Mouse (Mus musculus): ENCODE measurements at regions not wholly inside any gene's neighbourhood (a gene's known extent, or its start where the extent isn't known, plus 50 kb on each side); places are given as distances from the start of the nearest gene placed in this dataset.
A peak's percentile ranks its signal among the peaks of the same experiment; 100 is the strongest.

DNA sequence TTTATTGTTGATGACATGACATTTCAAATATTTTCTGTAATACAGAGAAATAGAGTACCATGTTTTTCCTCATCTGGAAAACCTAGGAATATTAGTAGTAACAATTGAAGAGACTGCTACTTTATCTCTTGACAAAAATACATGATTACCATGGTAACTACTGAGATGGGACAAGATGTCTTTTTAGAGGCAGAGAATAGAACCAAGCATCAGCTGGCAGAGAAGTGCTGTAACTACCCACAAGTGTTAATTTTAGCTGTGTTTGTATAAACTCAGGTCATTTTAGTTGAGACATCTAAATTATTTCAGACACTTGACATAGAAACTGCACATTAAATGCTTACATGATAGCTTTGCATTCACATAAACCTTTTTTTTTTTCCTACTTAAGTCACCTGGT is 166.1 kb upstream of the Cttnbp2 start:
- Histone ChIP-seq H3K27me3 (ENCODE audit: control insufficient read depth, insufficient read depth, low read length) (no peaks in the 10 kb centered on the region), H3K4me1 (ENCODE audit: control insufficient read depth in 2 of 2, insufficient read depth in 2 of 2, low read length in 2 of 2) (no peaks in the 10 kb centered on the region), H3K4me3 (ENCODE audit: control insufficient read depth in 1 of 2, insufficient read depth in 1 of 2, low read depth in 1 of 2, low read length in 2 of 2) (no peak overlapping the region), H3K4me2 (ENCODE audit: low read length) (no peak overlapping the region), H3K36me3 (ENCODE audit: control insufficient read depth, insufficient read depth, low read length) (no peaks in the 10 kb centered on the region), H3K27ac (replicated peaks in 1 of 2; ENCODE audit: control insufficient read depth in 1 of 2, insufficient read depth in 1 of 2, low read depth in 2 of 2, low read length in 2 of 2) (no peak overlapping the region), H3K9me3 (ENCODE audit: control insufficient read depth, low read length) (no peaks in the 10 kb centered on the region), H3K9ac (ENCODE audit: low read length) (no peak overlapping the region)
- ATAC-seq (ENCODE audit: insufficient number of reproducible peaks, insufficient read depth, low FRiP score, low read depth), result no peak

DNA sequence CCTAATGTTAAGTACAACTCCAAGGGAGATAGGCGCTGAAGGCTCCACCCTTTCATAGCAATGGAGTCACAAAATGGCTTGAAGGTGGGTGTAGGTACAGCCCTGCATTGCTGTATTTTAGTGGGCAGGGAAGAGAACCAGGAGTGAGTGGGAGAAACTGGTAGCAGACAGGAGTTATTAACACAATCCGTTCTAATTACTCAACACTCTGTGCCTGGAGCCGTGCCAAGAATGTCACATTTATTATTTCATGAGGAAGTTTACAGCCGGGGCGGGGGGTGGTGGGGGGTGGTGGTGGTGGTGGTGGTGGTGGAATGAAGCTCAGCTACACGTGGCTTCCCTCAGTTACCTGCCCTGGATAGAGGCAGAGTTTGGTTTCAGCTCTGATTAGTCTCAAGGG is 166.3 kb upstream of the Lsm8 start:
- ATAC-seq (ENCODE audit: insufficient number of reproducible peaks, insufficient read depth, low FRiP score, low read depth), result no peak
- Histone ChIP-seq H3K27ac (replicated peaks in 1 of 2; ENCODE audit: control insufficient read depth in 1 of 2, insufficient read depth in 1 of 2, low read depth in 2 of 2, low read length in 2 of 2) (no peak overlapping the region), H3K36me3 (ENCODE audit: control insufficient read depth, insufficient read depth, low read length) (no peaks in the 10 kb centered on the region), H3K4me2 (ENCODE audit: low read length) (no peak overlapping the region), H3K9ac (ENCODE audit: low read length) (no peak overlapping the region), H3K4me3 (ENCODE audit: control insufficient read depth in 1 of 2, insufficient read depth in 1 of 2, low read depth in 1 of 2, low read length in 2 of 2) (no peak overlapping the region), H3K27me3 (ENCODE audit: control insufficient read depth, insufficient read depth, low read length) (no peaks in the 10 kb centered on the region), H3K4me1 (ENCODE audit: control insufficient read depth in 2 of 2, insufficient read depth in 2 of 2, low read length in 2 of 2) (no peaks in the 10 kb centered on the region), H3K9me3 (ENCODE audit: control insufficient read depth, low read length) (no peaks in the 10 kb centered on the region)
- 42% methylated on average over 6 of the region's 6 CpGs for WGBS

DNA sequence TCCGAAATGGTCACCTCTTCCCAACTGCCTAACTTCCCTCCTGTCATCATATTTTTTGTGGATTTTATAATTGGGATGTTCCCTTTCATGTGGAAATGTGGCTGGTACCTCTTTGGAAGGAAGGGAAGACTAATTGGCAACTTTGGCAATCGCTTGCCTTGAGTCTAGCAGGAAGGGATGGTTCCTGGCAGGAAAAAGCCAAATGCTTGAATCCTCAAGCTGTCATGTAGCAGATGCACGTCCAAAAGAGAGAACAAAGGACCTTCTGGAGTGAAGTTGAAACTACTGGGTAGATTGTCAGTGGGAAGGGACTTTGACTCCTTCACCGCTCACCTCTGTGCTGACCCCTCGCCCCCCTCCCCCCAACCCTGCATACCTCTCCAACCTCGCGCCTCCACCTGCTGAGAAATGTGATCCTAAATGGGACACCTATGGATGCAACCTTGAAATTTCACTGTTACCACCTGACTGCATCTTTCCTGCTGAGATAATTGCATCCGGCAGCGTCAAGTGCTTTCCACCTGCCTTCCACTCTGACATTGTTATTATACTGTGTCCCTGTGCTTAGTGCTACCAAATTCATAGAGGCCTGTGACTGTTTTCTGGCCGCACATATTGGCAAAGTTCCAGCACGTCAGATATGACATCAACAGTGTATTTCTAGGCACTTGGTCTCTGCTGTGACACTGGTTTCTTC is 159.6 kb upstream of the Lsm8 start:
- Histone ChIP-seq H3K27ac (replicated peaks in 1 of 2; ENCODE audit: control insufficient read depth in 1 of 2, insufficient read depth in 1 of 2, low read depth in 2 of 2, low read length in 2 of 2) (no peak overlapping the region), H3K4me2 (ENCODE audit: low read length) (peak overlapping the region; percentile 9; the same call in 1 of the 2 replicates), H3K9me3 (ENCODE audit: control insufficient read depth, low read length) (no peaks in the 10 kb centered on the region), H3K27me3 (ENCODE audit: control insufficient read depth, insufficient read depth, low read length) (no peaks in the 10 kb centered on the region), H3K9ac (ENCODE audit: low read length) (no peak overlapping the region), H3K4me3 (ENCODE audit: control insufficient read depth in 1 of 2, insufficient read depth in 1 of 2, low read depth in 1 of 2, low read length in 2 of 2) (no peak overlapping the region), H3K36me3 (ENCODE audit: control insufficient read depth, insufficient read depth, low read length) (no peaks in the 10 kb centered on the region), H3K4me1 (ENCODE audit: control insufficient read depth in 2 of 2, insufficient read depth in 2 of 2, low read length in 2 of 2) (peaks cover 0 to 3% of the 10 kb centered on the region in 2 experiments; a peak in 3 of 4 replicates)
- WGBS, result 36% methylated on average over 11 of the region's 11 CpGs
- ATAC-seq (ENCODE audit: insufficient number of reproducible peaks, insufficient read depth, low FRiP score, low read depth), result peak; percentile 50; the same call in 1 of the 2 replicates

DNA sequence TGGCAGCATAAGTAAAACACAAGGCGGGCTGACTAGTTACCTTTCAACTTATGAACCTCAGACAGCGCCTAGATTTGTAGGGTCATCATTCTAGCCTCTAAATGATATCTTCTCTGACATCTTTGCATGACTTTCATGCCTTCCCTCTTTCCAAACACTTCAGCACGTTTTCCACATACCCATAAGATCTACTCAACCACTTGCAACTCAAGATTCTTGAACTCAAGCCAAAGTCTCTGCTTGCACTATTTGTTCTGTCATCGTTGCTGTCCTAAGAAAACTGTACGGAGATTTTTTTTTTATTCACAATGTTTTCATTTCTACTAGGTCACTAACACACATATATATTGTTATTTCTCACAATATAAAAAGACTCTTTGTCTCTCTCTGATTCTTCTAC is 150.8 kb upstream of the Lsm8 start:
- H3K27me3 ChIP-seq (ENCODE audit: control insufficient read depth, insufficient read depth, low read length), result no peaks in the 10 kb centered on the region
- 37% methylated on average over 5 of the region's 5 CpGs for WGBS
- no peak overlapping the region for H3K27ac ChIP-seq (replicated peaks in 1 of 2; ENCODE audit: control insufficient read depth in 1 of 2, insufficient read depth in 1 of 2, low read depth in 2 of 2, low read length in 2 of 2)
- no peak for ATAC-seq (ENCODE audit: insufficient number of reproducible peaks, insufficient read depth, low FRiP score, low read depth)
- no peak overlapping the region for H3K4me3 ChIP-seq (ENCODE audit: control insufficient read depth in 1 of 2, insufficient read depth in 1 of 2, low read depth in 1 of 2, low read length in 2 of 2)
- no peaks in the 10 kb centered on the region for H3K36me3 ChIP-seq (ENCODE audit: control insufficient read depth, insufficient read depth, low read length)
- no peak overlapping the region for H3K4me2 ChIP-seq (ENCODE audit: low read length)
- H3K4me1 ChIP-seq (ENCODE audit: control insufficient read depth in 2 of 2, insufficient read depth in 2 of 2, low read length in 2 of 2), result peaks cover 0 to 2% of the 10 kb centered on the region in 2 experiments; a peak in 1 of 4 replicates
- no peak overlapping the region for H3K9ac ChIP-seq (ENCODE audit: low read length)
- no peaks in the 10 kb centered on the region for H3K9me3 ChIP-seq (ENCODE audit: control insufficient read depth, low read length)

DNA sequence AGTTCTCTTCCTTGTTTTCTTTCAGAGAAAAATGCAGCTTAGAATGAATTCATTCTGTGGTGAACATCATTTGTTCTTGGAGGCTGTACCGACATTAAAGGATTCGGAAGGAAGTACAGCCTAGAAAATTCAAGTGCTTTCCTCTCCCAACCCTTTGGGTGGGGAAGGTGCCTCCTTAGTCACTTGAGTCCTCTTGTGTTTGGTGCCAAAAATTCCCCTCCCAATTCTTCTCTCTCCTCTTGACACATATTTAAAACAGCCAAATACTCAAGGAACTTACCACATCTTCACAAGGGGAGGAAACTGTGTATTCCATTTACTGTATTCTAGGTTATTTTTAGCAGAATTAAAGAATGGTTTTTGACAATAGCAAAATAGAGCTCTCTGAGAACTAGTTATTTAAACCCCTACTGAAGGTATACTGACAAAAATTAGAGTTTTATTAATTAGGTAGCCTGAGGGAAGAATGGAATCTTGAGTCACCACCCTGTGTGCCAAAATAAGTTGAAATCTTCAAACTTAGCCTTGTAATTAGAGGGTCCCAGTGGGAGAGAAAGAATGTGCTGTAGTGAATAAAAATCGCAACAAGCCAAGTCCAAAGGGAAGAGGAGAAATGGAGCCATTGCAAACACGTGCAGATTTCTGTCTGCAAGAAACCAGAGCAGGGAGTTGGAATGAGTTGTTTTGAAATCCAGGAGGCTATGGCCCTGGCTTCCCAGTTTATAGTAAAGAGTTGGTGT is 149.2 kb upstream of the Lsm8 start:
- no peaks in the 10 kb centered on the region for H3K36me3 ChIP-seq (ENCODE audit: control insufficient read depth, insufficient read depth, low read length)
- no peak overlapping the region for H3K9ac ChIP-seq (ENCODE audit: low read length)
- H3K9me3 ChIP-seq (ENCODE audit: control insufficient read depth, low read length), result no peaks in the 10 kb centered on the region
- ATAC-seq (ENCODE audit: insufficient number of reproducible peaks, insufficient read depth, low FRiP score, low read depth), result no peak
- no peak overlapping the region for H3K4me3 ChIP-seq (ENCODE audit: control insufficient read depth in 1 of 2, insufficient read depth in 1 of 2, low read depth in 1 of 2, low read length in 2 of 2)
- H3K27me3 ChIP-seq (ENCODE audit: control insufficient read depth, insufficient read depth, low read length), result no peaks in the 10 kb centered on the region
- H3K4me2 ChIP-seq (ENCODE audit: low read length), result no peak overlapping the region
- WGBS, result 57% methylated on average over 4 of the region's 4 CpGs
- no peak overlapping the region for H3K27ac ChIP-seq (replicated peaks in 1 of 2; ENCODE audit: control insufficient read depth in 1 of 2, insufficient read depth in 1 of 2, low read depth in 2 of 2, low read length in 2 of 2)
- peaks cover 0 to 2% of the 10 kb centered on the region in 2 experiments; a peak in 1 of 4 replicates for H3K4me1 ChIP-seq (ENCODE audit: control insufficient read depth in 2 of 2, insufficient read depth in 2 of 2, low read length in 2 of 2)

DNA sequence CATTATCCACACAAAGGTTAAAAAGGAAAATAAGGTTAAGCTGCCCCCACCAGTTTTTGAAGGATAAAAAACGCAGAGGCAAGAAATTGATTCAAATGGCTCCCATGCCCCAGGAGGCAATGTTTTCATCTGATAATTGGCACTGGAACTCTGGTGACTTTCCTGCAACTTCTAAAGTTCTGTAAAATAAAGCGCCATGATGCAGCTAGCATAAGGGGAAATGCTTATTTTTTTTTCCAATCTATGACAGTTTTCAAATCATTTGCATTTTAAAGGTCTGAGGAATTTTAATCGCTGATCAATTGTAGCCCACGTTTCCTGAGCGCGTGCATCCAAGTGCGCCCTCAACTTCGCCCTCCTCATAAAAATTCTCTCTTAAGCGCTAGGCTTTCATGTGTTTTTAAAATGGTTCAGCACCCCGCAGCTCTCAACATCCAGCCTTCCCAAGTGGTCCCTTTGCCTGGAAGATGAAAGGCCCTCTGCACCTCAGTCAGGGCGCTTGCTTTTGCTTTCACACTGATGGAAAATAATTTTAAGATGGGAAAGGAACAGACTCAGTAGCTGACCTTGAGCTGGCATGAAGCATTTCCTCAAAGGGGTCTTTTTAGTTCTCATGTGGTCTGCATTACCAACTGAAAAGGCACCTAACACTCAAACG is 148.5 kb upstream of the Lsm8 start:
- Histone ChIP-seq H3K9me3 (ENCODE audit: control insufficient read depth, low read length) (no peaks in the 10 kb centered on the region), H3K27me3 (ENCODE audit: control insufficient read depth, insufficient read depth, low read length) (no peaks in the 10 kb centered on the region), H3K4me2 (ENCODE audit: low read length) (no peak overlapping the region), H3K9ac (ENCODE audit: low read length) (no peak overlapping the region), H3K36me3 (ENCODE audit: control insufficient read depth, insufficient read depth, low read length) (no peaks in the 10 kb centered on the region), H3K4me1 (ENCODE audit: control insufficient read depth in 2 of 2, insufficient read depth in 2 of 2, low read length in 2 of 2) (peaks cover 0 to 2% of the 10 kb centered on the region in 2 experiments; a peak in 1 of 4 replicates), H3K27ac (replicated peaks in 1 of 2; ENCODE audit: control insufficient read depth in 1 of 2, insufficient read depth in 1 of 2, low read depth in 2 of 2, low read length in 2 of 2) (no peak overlapping the region), H3K4me3 (ENCODE audit: control insufficient read depth in 1 of 2, insufficient read depth in 1 of 2, low read depth in 1 of 2, low read length in 2 of 2) (no peak overlapping the region)
- ATAC-seq (ENCODE audit: insufficient number of reproducible peaks, insufficient read depth, low FRiP score, low read depth), result no peak
- WGBS, result 31% methylated on average over 12 of the region's 12 CpGs

DNA sequence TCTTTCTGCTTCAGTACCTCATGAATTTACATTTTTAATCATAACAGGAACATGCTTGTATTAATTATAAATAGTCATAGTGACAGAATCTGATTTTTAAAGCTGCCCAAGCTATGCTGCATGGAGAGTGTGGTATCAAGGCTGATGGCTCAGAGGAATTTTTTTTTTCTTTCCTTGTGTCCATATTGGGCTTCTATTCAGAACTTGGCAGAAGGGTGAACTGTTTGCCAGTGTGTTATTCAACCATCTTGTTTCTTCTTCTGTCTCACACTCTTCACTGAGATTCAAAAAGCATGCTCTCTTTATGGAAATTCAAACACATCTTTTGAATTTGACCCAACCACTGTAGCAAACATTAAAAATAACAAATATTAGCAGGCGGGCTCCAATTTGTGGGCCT is 137.6 kb upstream of the Lsm8 start:
- H3K36me3 ChIP-seq (ENCODE audit: control insufficient read depth, insufficient read depth, low read length), result no peaks in the 10 kb centered on the region
- H3K9ac ChIP-seq (ENCODE audit: low read length), result no peak overlapping the region
- no peak overlapping the region for H3K4me2 ChIP-seq (ENCODE audit: low read length)
- H3K4me3 ChIP-seq (ENCODE audit: control insufficient read depth in 1 of 2, insufficient read depth in 1 of 2, low read depth in 1 of 2, low read length in 2 of 2), result no peak overlapping the region
- no peaks in the 10 kb centered on the region for H3K4me1 ChIP-seq (ENCODE audit: control insufficient read depth in 2 of 2, insufficient read depth in 2 of 2, low read length in 2 of 2)
- ATAC-seq (ENCODE audit: insufficient number of reproducible peaks, insufficient read depth, low FRiP score, low read depth), result no peak
- WGBS, result 84% methylated on average over 1 of the region's 1 CpGs
- no peak overlapping the region for H3K27ac ChIP-seq (replicated peaks in 1 of 2; ENCODE audit: control insufficient read depth in 1 of 2, insufficient read depth in 1 of 2, low read depth in 2 of 2, low read length in 2 of 2)
- no peaks in the 10 kb centered on the region for H3K9me3 ChIP-seq (ENCODE audit: control insufficient read depth, low read length)
- no peaks in the 10 kb centered on the region for H3K27me3 ChIP-seq (ENCODE audit: control insufficient read depth, insufficient read depth, low read length)
